Mouse (Mus musculus) hindbrain, embryonic 12.5 days (tissue): Measurements from ENCODE around the gene Gnrhr. TPM values are rescaled to one million over a fixed set of nuclear protein-coding genes. Genes with fewer than 3 reads are reported as not detected.

Experiments
- polyA plus RNA-seq: library from polyadenylated mRNA; unstranded; fragments of >200 nt; fragmentation: Nextera tagmentation; extraction: Ambion mirVana; gene quantifications from 2 replicates; pipeline ENCODE4 v1.2.1, GENCODE M21; 2016

The Gnrhr gene
- polyA plus RNA-seq, 1 experiment from 2014 or later = not detected

Other genes starting within 250 kb of the Gnrhr start
- 44.8 and 47.6 TPM in 2 replicates for gene Cenpc1, start 132.3 kb downstream of the Gnrhr start, polyA plus RNA-seq
- gene Stap1, start 126.2 kb downstream of the Gnrhr start, polyA plus RNA-seq = 0.22 and 0.40 TPM in 2 replicates
- 21.1 and 21.3 TPM in 2 replicates for gene Uba6, start 25.1 kb downstream of the Gnrhr start, polyA plus RNA-seq
- gene Tmprss11c, start 91.4 kb upstream of the Gnrhr start, polyA plus RNA-seq = not detected in 2 replicates
- not detected in 2 replicates for gene Tmprss11d, start 175.5 kb upstream of the Gnrhr start, polyA plus RNA-seq